Mouse (Mus musculus) liver, adult 2 months (tissue): ENCODE results near the gene Arhgef2. TPM values are rescaled to one million over a fixed set of nuclear protein-coding genes. Genes with fewer than 3 reads are reported as not detected.

Experiments
- DNase-seq: peaks from one replicate; pipeline ENCODE4 v3.0.0-alpha.2; 2011; ENCODE audit warnings: low read depth, low spot score; ENCODE audit errors: extremely low read depth
- H3K27ac ChIP-seq: fragments of 200-500 bp; replicated peaks from 2 replicates; pipeline ENCODE4 v1.5.1; 2012; ENCODE audit warnings: low read depth, mild to moderate bottlenecking, control low read depth, inconsistent platforms, low read length; ENCODE audit not compliant: insufficient read depth
- H3K27me3 ChIP-seq: fragments of 200-500 bp; 2 replicates; pipeline ENCODE4 v1.6.1; 2012; ENCODE audit warnings: mild to moderate bottlenecking, moderate library complexity, low read length, inconsistent platforms; ENCODE audit not compliant: control insufficient read depth, insufficient read depth
- H3K36me3 ChIP-seq: fragments of 200-500 bp; 2 replicates; pipeline ENCODE4 v1.6.1; 2012; ENCODE audit warnings: low read length, inconsistent platforms; ENCODE audit not compliant: control insufficient read depth, insufficient read depth
- H3K4me1 ChIP-seq: fragments of 200-500 bp; 2 replicates; pipeline ENCODE4 v1.6.1; 2011; ENCODE audit warnings: low read length; ENCODE audit not compliant: control insufficient read depth, insufficient read depth
- H3K4me3 ChIP-seq: fragments of 200-500 bp; 2 replicates; pipeline ENCODE4 v1.5.1; 2011; ENCODE audit warnings: low read depth, mild to moderate bottlenecking, control low read depth, low read length, moderate library complexity; ENCODE audit not compliant: insufficient read depth
- H3K79me2 ChIP-seq: fragments of 200-500 bp; 2 replicates; pipeline ENCODE4 v1.6.1; 2012; ENCODE audit warnings: inconsistent platforms, mild to moderate bottlenecking, low read length, moderate library complexity; ENCODE audit not compliant: control insufficient read depth, insufficient read depth
- H3K9ac ChIP-seq: fragments of 200-500 bp; 2 replicates; pipeline ENCODE4 v1.6.1; 2012; ENCODE audit warnings: low read depth, mild to moderate bottlenecking, control low read depth, inconsistent platforms, low read length
- CTCF ChIP-seq: fragments of 200-500 bp; IDR thresholded peaks from 2 replicates; pipeline ENCODE4 v1.5.1; 2011; ENCODE audit warnings: low read depth, low read length, control low read depth
- POLR2A ChIP-seq: fragments of 200-500 bp; IDR thresholded peaks from 2 replicates; pipeline ENCODE4 v1.6.1; 2011; ENCODE audit warnings: low read length, control low read depth; ENCODE audit not compliant: insufficient read depth; ENCODE audit errors: extremely low read depth
- WGBS: fragments of 180-500 bp; shearing (Covaris S2); methylation state at CpG from one replicate; pipeline ENCODE4 v1.1.7; 2018; 5-methylcytosine and 5-hydroxymethylcytosine counted together
- polyA plus RNA-seq: library from polyadenylated mRNA; depleted of rRNA; stranded (reverse); fragments of >200 nt; gene quantifications from 2 replicates; pipeline ENCODE4 v1.2.3, GENCODE M21; 2012
- total RNA-seq: library from RNA; depleted of rRNA; stranded (reverse); fragments of >200 nt; gene quantifications from 2 replicates; pipeline ENCODE4 v1.2.3, GENCODE M21; 2014

Gene Arhgef2
- total and polyA plus RNA-seq, 2 experiments: 2.7 to 4.9 TPM

DNA sequence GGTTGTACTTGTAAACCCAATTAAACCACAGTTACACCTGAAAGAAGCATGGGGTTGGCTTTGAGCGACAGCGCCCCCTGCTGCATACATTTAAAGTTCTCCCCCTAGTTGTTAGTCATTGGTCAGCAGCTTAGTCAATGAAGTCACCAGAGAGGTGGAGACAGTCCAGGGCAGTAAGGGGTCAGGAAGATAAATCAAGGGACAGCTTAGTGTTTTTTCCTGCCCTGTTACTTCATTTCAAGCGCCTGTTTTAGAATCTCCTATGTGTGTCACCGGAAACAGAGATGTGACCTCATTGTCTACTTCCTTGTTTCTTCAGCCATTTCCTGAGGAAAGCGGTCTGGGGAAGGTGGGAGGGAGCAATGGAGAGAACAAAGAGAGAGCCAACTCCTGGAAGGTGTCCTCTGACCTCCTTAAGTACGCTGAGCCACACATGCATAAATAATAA lies 2.0 kb upstream of the Arhgef2 start:
- no peaks in the 10 kb centered on the region for H3K27me3 ChIP-seq
- H3K27ac ChIP-seq: no peak overlapping the region
- no peaks in the 10 kb centered on the region for H3K79me2 ChIP-seq
- WGBS: 22% methylated on average over 6 of the region's 6 CpGs
- H3K9ac ChIP-seq: no peak overlapping the region
- TF ChIP-seq POLR2A (no peak), CTCF (peak; percentile 74)
- peak; percentile 78 for DNase-seq
- no peak overlapping the region for H3K4me3 ChIP-seq
- H3K36me3 ChIP-seq: no peaks in the 10 kb centered on the region
- no peaks in the 10 kb centered on the region for H3K4me1 ChIP-seq

GRCm38 (mm10) chr3:88604863-88605262 lies 903 bp upstream of the Arhgef2 start:
- TF ChIP-seq POLR2A (no peak), CTCF (no peak)
- no peak overlapping the region for H3K9ac ChIP-seq
- DNase-seq: no peak
- 88% methylated on average over 7 of the region's 7 CpGs for WGBS
- no peak overlapping the region for H3K27ac ChIP-seq
- H3K27me3 ChIP-seq: no peaks in the 10 kb centered on the region
- no peaks in the 10 kb centered on the region for H3K36me3 ChIP-seq
- H3K4me1 ChIP-seq: no peaks in the 10 kb centered on the region
- H3K4me3 ChIP-seq: no peak overlapping the region
- H3K79me2 ChIP-seq: no peaks in the 10 kb centered on the region

DNA sequence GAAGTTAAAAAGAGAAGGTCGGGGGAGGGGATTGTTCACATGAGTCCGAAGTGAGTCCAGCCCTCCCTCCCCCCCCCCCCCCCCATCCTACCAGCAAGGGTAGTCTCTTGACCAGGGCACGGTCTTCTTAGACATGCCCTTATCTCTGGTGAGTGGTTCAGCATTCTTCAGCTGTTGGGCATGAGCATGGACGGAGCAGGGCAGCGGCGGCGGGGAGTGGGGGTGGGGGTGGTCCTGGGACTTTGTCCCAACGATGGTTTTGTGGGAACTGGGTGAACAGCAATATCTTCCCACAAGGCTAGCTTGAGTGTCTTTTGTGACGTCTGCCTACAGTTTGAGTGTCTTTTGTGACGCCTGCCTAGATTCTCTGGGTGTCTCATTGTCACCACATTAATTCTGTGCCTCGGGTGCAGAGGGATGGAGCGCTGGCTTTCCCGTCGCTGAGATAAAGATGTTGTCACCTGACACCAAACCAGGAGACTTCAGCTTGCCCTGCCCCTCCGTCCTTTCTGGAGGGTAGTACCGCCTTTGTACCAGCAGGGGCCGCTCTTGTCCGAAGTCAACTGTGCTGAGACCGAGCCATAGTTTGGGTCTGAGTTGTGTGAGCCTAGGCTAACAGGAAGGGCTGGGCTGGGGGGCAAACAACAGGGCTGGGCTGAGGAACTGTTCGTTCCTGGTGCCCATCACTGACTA lies 1.4 kb downstream of the Arhgef2 start:
- Histone ChIP-seq H3K27ac (no peak overlapping the region), H3K9ac (peak overlapping the region; percentile 32; the same call in 1 of the 2 replicates), H3K36me3 (no peaks in the 10 kb centered on the region), H3K4me1 (no peaks in the 10 kb centered on the region), H3K27me3 (no peaks in the 10 kb centered on the region), H3K4me3 (no peak overlapping the region), H3K79me2 (no peaks in the 10 kb centered on the region)
- peak; percentile 95 for TF ChIP-seq CTCF
- TF ChIP-seq POLR2A: no peak
- 2% methylated on average over 20 of the region's 20 CpGs for WGBS
- peak; percentile 39 for DNase-seq

DNA sequence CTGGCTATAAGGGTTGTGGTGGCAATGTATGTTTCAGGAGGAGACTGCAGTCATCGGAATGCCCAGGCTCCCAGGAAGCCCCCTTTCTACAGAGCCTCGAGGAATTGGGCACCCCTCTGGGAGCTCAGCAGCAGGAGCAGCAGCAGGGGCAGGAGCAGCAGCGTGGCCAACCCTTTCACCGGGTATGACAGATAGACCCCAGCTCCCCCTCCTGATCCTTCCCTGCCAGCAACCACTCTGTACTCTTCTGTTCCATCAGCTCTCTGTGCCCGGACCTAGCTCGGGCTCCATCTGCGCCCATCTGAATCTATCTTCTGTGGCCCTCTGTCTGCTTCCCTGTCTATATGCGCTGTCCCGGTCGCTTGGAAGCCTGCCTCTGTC lies 2.0 kb downstream of the Arhgef2 start:
- Histone ChIP-seq H3K79me2 (no peaks in the 10 kb centered on the region), H3K27ac (no peak overlapping the region), H3K9ac (peak overlapping the region; percentile 32; the same call in 1 of the 2 replicates), H3K27me3 (no peaks in the 10 kb centered on the region), H3K4me1 (no peaks in the 10 kb centered on the region), H3K36me3 (no peaks in the 10 kb centered on the region), H3K4me3 (no peak overlapping the region)
- 32% methylated on average over 10 of the region's 10 CpGs for WGBS
- no peak for DNase-seq
- no peak for TF ChIP-seq POLR2A
- TF ChIP-seq CTCF: no peak

GRCm38 (mm10) chr3:88609066-88609465 lies 3.3 kb downstream of the Arhgef2 start:
- WGBS: 60% methylated on average over 4 of the region's 4 CpGs
- no peak overlapping the region for H3K4me3 ChIP-seq

DNA sequence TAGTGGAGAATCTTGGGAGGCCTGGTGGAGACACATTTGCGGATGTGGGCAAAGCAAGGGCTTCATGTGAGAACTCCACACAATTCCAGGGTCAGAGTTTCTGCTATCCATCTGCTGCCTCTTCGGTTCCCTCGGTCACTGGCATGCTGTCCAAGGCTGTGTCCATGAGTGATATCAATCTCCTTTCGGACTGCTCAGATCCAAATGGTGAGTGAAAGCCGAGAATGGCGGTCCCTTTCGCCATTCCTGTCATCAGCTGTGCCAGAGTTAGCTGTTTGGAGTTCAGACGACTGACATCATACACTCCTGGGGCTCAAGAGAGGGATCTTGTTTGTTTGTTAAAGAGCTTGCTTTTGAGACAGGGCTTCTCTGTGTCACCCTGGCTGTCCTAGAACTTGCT lies 8.7 kb downstream of the Arhgef2 start:
- 85% methylated on average over 8 of the region's 8 CpGs for WGBS
- H3K79me2 ChIP-seq: no peaks in the 10 kb centered on the region
- TF ChIP-seq CTCF (no peak), POLR2A (no peak)
- DNase-seq: no peak
- H3K4me3 ChIP-seq: no peak overlapping the region
- H3K27me3 ChIP-seq: no peaks in the 10 kb centered on the region
- H3K9ac ChIP-seq: no peak overlapping the region
- no peaks in the 10 kb centered on the region for H3K36me3 ChIP-seq
- H3K4me1 ChIP-seq: no peaks in the 10 kb centered on the region
- H3K27ac ChIP-seq: no peak overlapping the region

More at GRCm38 (mm10) chr3:88609066-88609465, 3.3 kb downstream of the Arhgef2 start:
- no peak for TF ChIP-seq POLR2A
- no peak for TF ChIP-seq CTCF
- no peak overlapping the region for H3K9ac ChIP-seq
- no peaks in the 10 kb centered on the region for H3K36me3 ChIP-seq
- H3K79me2 ChIP-seq: no peaks in the 10 kb centered on the region
- H3K27ac ChIP-seq: no peak overlapping the region
- H3K27me3 ChIP-seq: no peaks in the 10 kb centered on the region
- no peaks in the 10 kb centered on the region for H3K4me1 ChIP-seq
- no peak for DNase-seq
